Mouse (Mus musculus): Measurements from ENCODE around the gene Agr3.

Agr3 gene

DNA sequence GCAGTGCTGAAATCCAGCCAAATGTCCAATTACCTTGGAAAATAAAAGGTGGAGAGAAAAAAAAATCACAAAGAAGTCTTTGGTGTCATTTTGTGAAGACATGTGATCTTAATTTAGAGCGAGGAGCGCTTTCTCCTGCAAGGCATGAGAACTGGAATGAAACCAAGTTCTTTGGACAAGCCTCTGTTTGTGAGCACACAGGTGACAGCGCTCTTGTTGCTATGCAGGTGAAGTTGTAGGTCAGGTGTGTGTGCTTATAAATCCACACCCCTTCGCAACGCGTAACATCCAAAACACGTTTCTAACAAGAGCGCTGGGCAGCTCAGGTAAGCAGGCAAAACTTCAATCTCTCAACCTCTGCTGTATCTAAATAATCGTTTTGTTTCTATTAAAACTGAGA lies at the start of gene Agr3:
TSS of gene Agr3 (plus strand) at position 219 of the 400 bp plus-strand sequence.
- no peak for DNase-seq (ENCODE audit: low read depth, low spot score)

GRCm38 (mm10) chr12:35884892-35885558 lies 40.4 kb upstream of the Agr3 start:
- DNase-seq (ENCODE audit: low read depth, low spot score): peak; percentile 63

DNA sequence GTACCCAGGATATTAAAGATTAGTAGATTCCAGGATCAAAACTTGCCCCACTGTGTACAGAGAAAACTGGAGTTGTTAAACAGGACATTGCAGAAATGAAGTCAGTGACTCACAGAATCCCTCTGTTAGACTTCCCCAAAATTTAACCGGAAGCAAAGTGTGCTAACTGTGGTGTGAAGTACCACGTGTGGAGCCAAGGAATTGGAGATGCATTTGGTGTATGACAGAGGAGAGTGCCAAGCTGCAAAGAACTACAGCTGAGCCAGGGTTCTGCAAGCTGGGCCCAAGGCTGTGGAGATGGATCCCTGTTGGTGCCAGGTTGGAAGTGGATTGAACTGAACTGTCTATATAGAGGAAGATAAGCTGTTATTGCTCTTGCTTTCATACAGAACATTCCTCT lies 36.0 kb upstream of the Agr3 start:
- no peak for DNase-seq (ENCODE audit: low read depth, low spot score)

- DNase-seq (ENCODE audit: low read depth, low spot score): no peak
Measured at GRCm38 (mm10) chr12:35890756-35891155, 34.7 kb upstream of the Agr3 start.

- DNase-seq (ENCODE audit: low read depth, low spot score): no peak
Measured at GRCm38 (mm10) chr12:35894304-35894900, 31.0 kb upstream of the Agr3 start.

GRCm38 (mm10) chr12:35895875-35896763 lies 29.3 kb upstream of the Agr3 start:
- peak; percentile 79 for DNase-seq (ENCODE audit: low read depth, low spot score)

DNA sequence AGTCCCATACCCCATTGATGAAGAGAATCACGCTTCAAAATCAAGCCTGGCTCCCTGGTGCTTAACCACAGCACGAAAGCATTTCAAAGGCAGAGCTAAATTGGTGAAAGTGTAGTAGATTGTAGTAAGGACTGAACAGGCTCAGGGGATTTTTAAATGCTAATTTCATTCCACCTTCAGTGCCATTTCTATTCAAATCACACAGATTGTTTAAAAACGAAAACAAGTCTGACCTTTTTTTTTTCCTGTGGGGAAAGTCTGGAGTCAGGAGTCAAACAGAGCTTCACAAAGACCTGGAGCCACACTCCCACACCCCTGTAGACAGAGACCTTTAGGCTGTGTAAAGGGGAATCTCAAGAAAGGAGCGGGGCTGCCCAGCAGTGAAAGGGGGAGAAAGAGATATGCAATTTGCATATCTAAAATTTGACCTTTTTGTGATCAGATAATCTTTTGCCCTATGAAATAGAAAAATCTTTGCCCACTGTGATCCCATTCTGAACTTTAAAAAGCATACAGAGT lies 28.6 kb upstream of the Agr3 start:
- no peak for DNase-seq (ENCODE audit: low read depth, low spot score)

DNA sequence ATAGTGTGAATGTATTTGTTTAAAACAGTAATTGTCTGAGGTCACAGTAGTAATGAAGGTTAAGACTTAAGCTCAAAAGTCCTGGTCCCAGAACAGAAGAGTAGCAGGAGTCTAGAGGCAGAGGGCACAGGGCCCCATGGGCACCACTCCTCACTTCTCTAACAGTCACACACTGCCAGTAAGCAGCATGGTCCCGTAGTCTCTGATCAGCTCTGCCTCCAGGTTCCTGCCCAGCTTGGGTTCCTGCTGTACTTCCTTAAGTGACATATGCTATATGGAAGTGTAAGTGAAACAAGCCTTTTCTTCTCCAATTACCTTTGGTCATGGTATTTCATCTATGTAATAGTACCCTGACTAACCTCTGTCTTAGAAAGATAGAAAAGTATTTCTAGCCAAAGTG lies 14.8 kb upstream of the Agr3 start:
- no peak for DNase-seq (ENCODE audit: low read depth, low spot score)

GRCm38 (mm10) chr12:35915813-35916212 lies 9.6 kb upstream of the Agr3 start:
- no peak for DNase-seq (ENCODE audit: low read depth, low spot score)

DNA sequence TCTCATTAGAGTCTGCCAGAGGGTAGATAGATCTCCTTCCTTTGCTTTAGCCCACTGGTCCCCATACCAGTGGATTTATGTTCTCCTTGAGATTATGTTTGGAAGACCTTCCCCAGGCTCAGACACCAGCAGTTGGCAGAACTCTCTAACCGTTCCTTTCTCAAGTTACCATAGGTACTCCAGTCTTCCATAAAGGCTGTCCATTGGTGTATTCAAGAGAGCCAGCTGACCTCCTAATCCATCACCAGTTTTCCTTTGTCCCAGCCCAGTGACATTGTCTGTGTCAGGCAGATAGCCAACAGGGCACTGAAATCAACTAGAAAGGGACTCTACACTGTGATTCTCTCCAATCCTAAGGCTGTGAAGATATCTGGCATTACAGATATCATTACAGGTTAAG lies 9.0 kb upstream of the Agr3 start:
- no peak for DNase-seq (ENCODE audit: low read depth, low spot score)

GRCm38 (mm10) chr12:35918031-35918430 lies 7.4 kb upstream of the Agr3 start:
- DNase-seq (ENCODE audit: low read depth, low spot score): no peak

DNA sequence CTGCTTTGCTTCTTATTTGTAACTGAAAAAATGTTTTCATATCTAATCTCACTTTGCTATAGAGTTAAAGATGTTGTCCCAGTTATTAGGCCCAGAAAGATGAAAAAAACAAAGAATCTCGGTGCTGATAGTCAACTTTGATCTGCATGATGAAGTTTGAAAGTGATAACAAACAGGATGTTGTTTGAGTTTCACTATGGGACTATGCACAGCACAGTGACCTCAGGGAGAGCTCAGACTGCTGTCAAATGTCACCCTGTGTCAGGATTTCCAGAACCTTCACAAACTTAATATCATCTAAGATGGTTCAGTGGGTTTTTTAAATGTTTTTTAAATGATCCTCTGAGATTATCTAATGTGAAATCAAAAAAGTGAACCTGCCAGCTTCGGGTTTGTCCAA lies 2.4 kb downstream of the Agr3 start:
- no peak for DNase-seq (ENCODE audit: low read depth, low spot score)

- no peak for DNase-seq (ENCODE audit: low read depth, low spot score)
Measured at GRCm38 (mm10) chr12:35932816-35933215, 7.4 kb downstream of the Agr3 start.

GRCm38 (mm10) chr12:35951757-35952156 lies 26.3 kb downstream of the Agr3 start:
- DNase-seq (ENCODE audit: low read depth, low spot score): no peak

- DNase-seq (ENCODE audit: low read depth, low spot score): peak; percentile 36
Measured at GRCm38 (mm10) chr12:35957235-35957634, 31.8 kb downstream of the Agr3 start.

- no peak for DNase-seq (ENCODE audit: low read depth, low spot score)
Measured at GRCm38 (mm10) chr12:35966098-35966767, 40.8 kb downstream of the Agr3 start.

- no peak for DNase-seq (ENCODE audit: low read depth, low spot score)
Measured at GRCm38 (mm10) chr12:35966768-35967141, 41.3 kb downstream of the Agr3 start.

GRCm38 (mm10) chr12:35975898-35976297 lies 50.5 kb downstream of the Agr3 start:
- no peak for DNase-seq (ENCODE audit: low read depth, low spot score)

DNA sequence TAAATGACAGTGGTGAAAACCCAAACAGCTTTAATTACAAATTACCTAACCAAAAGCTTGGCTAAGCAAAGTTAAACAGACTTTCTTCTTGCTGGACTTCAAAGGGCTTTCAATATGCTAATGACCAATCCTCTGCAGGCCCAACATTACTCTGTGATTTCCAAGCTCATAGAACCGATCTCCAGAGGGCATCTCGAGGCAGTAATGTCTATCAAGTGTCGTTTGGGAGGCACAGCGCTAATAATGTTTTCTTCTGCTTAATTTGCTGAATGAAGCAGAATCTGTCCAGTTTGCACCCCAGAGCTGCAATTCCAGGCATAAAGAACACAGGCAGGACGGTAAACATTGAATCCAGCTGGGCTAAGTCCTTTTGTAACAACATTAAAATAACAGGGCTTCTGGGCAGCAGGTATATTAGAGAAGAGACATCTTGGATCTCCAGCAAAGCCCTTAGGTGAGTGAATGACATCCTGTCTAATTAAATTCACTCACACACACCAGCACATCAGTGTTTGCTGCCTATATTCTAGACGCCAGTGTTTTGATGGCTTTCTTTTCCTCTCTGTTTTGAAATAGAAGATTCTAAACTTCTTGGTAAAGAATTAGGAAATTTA lies 52.3 kb downstream of the Agr3 start:
- no peak for DNase-seq (ENCODE audit: low read depth, low spot score)

- DNase-seq (ENCODE audit: low read depth, low spot score): no peak
Measured at GRCm38 (mm10) chr12:35979625-35980024, 54.2 kb downstream of the Agr3 start.

DNA sequence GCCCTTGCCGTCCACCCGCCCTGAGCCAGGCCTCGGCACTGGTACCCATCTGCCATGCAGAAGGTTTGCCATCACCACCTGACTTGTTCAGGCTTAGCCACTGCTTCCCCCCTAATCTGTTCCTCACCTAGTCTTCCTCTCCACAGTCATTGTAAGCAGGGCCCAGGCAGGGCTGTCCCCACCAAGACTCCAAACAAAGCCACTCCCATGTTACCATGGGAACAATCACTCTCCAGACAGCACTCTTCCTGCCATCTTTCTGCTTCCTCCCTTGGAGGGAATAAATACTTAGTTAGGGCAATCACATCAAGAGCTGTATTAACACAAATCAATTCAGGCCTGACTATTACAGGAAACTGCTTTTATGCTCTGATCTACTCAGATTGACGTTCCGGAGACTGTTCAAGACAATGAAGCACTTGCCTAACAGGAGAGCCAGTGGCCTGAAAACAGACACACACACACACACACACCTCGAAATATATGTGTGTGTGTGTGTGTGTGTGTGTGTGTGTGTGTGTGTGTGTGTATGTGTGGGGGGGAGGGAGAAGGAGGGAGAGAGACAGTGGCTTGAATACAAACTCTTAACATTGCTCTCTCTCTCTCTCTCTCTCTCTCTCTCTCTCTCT lies 56.4 kb downstream of the Agr3 start:
- peak; percentile 30 for DNase-seq (ENCODE audit: low read depth, low spot score)

All from 3T3-L1 (cell line).